Mouse (Mus musculus): ENCODE results near the gene Zpld1.
A peak's percentile ranks its signal among the peaks of the same experiment; 100 is the strongest.

Gene Zpld1

GRCm38 (mm10) chr16:55297886-55298285 lies at the start of gene Zpld1:
TSS of gene Zpld1 (minus strand) at chr16:55297986.
- no peak for DNase-seq (ENCODE audit: low read depth, low spot score)

DNA sequence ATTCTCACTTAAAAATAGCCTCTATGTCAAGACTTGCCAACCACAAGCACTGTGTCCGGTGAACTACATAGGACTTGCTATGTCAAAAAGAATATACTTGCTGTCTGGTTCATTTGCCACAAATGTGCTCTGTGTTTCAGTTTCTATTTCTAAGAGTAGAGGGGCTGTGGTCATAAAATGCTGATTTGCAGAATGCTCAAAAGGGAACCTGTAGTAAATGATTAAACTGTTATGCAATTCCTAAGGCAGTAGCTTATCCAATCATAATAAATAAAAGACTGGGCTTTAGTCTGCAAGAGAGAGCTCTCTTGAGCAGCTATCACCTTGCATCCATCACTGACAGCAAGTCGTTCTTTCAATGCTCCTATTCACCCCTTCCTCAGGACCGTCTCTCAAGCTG lies 47.9 kb upstream of the Zpld1 start:
- no peak for DNase-seq (ENCODE audit: low read depth, low spot score)

DNA sequence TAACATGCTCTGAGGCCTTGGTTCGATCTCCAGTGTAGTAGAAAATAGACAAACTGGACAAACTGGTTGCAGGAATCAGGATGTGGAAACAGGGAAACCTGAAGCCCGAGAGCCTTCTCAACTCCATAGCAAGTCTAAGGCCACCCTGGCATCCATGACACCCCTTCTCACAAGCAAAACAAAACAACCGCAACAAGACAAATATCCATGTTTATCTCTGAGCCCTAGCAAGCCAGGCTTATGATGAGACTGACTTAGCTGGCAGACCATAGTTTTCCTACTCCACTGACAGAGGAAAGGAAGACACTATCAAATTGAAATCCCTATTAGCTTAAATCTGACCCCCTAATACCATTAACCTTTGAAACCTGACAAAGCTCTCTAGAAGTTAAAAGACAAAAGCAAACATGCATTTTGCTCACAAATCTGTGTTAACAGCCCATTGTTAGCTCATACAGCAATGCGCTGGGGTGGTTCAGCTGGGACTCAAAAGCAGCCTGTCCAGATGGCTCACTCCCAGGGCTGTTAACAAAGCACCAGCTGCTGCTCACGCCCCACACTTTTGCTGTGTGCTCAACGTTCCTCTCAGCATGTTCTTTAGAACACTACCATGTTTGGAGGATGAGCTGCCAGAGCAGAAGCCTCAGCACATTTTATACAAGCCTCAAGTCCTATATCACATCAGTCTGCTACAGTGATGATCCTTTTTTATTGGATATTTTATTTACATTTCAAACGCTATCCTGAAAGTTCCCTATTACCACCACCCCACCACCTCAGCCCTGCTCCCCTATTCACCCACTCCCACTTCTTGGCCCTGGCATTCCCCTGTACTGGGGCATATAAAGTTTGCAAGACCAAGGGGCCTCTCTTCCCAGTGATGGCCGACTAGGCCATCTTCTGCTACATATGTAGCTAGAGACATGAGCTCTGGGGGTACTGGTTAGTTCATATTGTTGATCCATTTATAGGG lies 24.0 kb upstream of the Zpld1 start:
- no peak for DNase-seq (ENCODE audit: low read depth, low spot score)

GRCm38 (mm10) chr16:55316996-55317395 lies 19.2 kb upstream of the Zpld1 start:
- DNase-seq (ENCODE audit: low read depth, low spot score), result peak; percentile 35

DNA sequence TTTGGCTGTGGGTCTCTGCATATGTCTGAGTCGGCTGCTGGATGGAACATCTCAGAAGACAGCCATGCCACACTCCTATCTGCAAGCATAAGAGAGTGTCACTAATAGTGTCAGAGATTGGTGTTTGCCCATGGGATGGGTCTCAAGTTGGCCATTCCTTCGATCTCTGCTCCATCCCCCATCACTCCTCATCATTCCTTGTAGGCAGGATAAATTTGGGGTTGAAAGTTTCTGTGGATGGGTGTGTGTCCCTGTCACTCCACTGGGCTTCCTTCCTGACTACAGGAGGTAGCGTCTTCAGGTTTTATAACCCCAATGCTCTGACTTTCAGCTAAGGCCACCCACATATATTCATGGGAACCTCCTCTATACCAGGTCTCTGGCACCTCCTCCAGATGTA lies 14.3 kb upstream of the Zpld1 start:
- no peak for DNase-seq (ENCODE audit: low read depth, low spot score)

DNA sequence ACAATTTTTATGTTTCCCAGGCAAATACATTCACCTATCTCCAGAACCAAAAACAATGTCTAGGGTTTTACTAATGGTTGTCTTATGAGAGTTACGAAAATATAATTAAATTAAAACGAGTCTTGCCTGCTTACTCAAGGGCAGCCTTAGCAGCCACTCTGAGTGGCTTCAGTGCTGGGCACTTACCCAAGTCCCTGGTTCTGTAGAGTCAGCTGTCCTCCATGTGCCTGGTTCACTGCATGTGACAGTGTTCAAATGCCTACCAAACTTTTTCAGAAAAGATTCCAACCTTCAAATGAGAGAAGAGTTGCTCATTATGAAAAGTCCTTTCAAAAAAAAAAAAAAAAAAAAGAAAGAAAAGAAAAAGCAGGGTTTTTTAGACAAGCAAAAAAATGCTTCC lies 15.1 kb downstream of the Zpld1 start:
- no peak for DNase-seq (ENCODE audit: low read depth, low spot score)

- DNase-seq (ENCODE audit: low read depth, low spot score), result no peak
Measured at GRCm38 (mm10) chr16:55277447-55277846, 20.3 kb downstream of the Zpld1 start.

DNA sequence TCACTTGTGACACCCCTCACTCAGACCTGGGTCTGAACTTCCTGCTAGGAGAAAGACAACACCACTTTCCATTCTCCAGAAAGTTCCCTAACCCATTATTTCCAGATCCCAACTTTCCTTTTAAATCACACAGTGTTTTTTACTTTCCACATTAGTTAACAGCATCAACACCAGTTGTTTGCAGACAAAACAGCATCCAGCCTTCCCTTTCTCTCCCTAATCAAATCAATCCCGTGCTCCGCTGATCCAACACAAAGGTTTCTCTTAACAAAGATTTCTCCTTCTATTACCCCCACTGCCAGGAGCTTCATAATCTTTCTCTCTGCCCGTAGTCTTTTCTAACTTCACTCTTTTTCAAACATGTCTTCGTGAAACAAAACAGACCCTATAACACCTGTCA lies 32.5 kb downstream of the Zpld1 start:
- DNase-seq (ENCODE audit: low read depth, low spot score), result no peak

GRCm38 (mm10) chr16:55260862-55261574 lies 36.8 kb downstream of the Zpld1 start:
- DNase-seq (ENCODE audit: low read depth, low spot score), result peak; percentile 83

DNA sequence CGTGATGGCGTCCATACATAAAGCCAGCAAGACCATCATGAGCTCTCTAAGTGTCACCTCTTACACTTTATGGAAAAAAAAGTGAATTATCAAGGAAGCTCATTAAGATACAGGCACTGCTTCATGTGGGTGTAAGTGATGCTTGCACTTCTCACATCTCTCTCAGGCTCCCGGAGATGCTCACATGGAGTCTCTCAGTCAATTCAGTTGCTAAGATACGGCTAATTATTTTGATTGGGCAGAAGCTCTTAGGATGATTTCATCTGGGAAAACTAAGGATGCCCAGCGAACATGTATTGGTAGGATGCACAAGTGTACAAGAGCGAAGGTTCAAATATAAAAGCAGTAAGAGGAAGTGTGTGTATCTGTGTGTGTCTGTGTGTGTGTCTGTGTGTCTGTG lies 38.1 kb downstream of the Zpld1 start:
- DNase-seq (ENCODE audit: low read depth, low spot score), result no peak

DNA sequence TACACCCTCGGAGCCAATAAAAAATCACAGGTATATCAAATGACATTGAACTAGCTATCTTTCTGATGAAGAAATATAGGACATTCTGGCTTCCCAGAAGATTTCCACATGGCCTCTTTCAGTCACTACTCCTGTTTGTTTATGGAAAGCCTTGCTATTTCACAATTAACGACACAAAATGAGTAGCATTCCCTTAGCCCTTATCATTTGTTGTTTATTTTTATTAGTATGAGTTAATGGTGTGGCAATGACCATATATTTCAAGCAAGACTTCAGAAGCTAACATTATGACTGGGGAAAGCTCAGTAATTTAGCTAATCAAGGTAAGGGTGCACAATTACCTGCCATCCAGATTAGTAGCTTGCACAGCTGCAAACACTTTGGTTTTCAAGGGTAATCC lies 56.8 kb downstream of the Zpld1 start:
- peak; percentile 40 for DNase-seq (ENCODE audit: low read depth, low spot score)

DNA sequence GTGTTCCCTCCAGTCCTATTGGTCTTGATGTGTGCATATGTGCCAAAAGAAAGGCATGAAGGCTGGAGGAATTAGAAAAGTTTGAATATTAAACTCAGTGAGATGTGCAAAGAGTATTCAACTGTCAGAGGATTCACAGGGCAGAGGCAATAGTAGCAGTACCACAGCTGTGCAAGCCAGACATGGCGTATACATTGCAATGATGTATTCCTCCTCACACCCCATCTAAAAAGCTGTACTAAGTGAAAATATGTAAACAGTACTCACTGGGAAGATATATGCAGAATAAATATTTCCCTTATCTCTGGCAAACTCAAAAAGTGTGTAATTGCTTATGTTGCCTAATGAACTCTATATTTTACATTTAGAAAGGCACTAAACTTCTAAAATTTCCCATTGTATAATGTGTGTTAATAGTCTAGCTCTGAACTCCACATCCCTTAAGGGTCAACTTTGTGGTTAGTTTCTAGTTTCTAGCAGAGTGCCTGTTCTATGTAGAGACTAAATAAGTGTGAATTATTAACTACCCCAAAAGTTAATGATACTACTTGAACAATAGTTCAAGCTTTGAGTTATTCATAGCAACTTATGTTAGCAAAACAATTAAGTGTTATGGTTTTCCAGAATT lies 68.7 kb downstream of the Zpld1 start:
- DNase-seq (ENCODE audit: low read depth, low spot score), result no peak

DNA sequence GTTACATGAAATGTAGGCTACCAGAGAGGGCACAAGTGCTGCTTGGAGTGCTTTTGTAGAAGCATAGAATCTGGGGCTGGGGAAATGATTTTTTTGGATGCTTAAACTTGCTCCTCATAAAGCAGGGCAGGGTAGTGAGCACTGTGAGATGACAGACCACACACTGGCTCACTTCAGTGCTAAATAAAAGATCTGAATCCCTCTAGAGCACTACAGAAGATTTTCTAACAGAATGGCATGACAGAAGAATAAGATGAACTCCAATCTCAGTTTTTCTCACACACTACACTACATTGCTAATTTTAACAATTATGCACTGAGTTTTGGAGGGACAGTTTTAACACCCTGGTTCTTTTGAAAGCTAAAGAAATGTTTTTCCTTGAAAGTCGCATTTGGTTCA lies 93.8 kb downstream of the Zpld1 start:
- DNase-seq (ENCODE audit: low read depth, low spot score), result no peak

- DNase-seq (ENCODE audit: low read depth, low spot score), result no peak
Measured at GRCm38 (mm10) chr16:55190397-55190796, 107.4 kb downstream of the Zpld1 start.

DNA sequence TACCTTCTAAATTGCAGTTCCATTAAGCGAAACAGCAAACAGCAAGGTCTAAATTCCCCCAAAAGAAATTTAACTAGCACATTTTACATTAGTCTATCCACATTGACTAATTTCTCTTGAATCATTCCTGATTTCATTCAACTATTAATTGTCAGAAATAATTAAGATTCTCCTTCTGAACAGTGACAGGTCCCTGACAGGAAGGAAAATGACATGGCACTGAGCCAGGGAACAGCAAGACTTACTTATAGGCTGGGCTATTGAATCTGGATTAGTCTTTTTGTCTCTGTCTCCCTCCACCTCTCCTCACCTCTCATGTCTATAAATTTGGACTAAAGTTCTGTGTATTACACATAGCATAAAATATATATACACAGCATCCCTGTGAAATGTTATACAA lies 112.4 kb downstream of the Zpld1 start:
- DNase-seq (ENCODE audit: low read depth, low spot score), result no peak
